Mouse (Mus musculus) left cerebral cortex, adult 8-10 months (tissue): ENCODE data around the gene Hist1h2be. TPM values are rescaled to one million over a fixed set of nuclear protein-coding genes. Genes with fewer than 3 reads are reported as not detected.
A peak's percentile ranks its signal among the peaks of the same experiment; 100 is the strongest.
"Not testable (repeated sequence)": the region's sequence is repeated elsewhere in the genome, so short reads cannot be mapped to it uniquely, and the experiment has no call there.

Experiments used
- DNase-seq, 2 experiments: peaks; one replicate each; pipeline ENCODE4 v3.0.0; 2022; ENCODE audit warnings: low spot score in 2 of 2
- total RNA-seq, 4 experiments: library from RNA; stranded (reverse); gene quantifications; 2 replicates each; pipeline ENCODE4 v1.2.4; 2022

The Hist1h2be gene
- total RNA-seq, 4 experiments from 2014 or later = 5.5 to 9.6 (median 7.2) TPM

- DNase-seq = peak; percentile 88 to 91
These were observed 69.6 kb downstream of the Hist1h2be start, which contains the start of gene Hist1h4f for GRCm38 (mm10) chr13:23551146-23551834. TSS of gene Hist1h4f (minus strand) at chr13:23551648.

- no peak for DNase-seq
These were observed 70.2 kb downstream of the Hist1h2be start for GRCm38 (mm10) chr13:23550761-23551145.

GRCm38 (mm10) chr13:23546694-23547093, 74.2 kb downstream of the Hist1h2be start:
- DNase-seq = no peak

GRCm38 (mm10) chr13:23544787-23545120, 76.2 kb downstream of the Hist1h2be start:
- not testable (repeated sequence) for DNase-seq

- DNase-seq = peak in 1 of 2 experiments; percentile 63
These were observed 76.7 kb downstream of the Hist1h2be start, which contains the start of gene Hist1h3f for GRCm38 (mm10) chr13:23543965-23544786. TSS of gene Hist1h3f (plus strand) at chr13:23544052.

- peak in 1 of 2 experiments; percentile 85 for DNase-seq
These were observed 77.8 kb downstream of the Hist1h2be start, which contains the start of gene Hist1h2bh for GRCm38 (mm10) chr13:23542999-23543607. TSS of gene Hist1h2bh (minus strand) at chr13:23543392.

GRCm38 (mm10) chr13:23542225-23542980, 78.5 kb downstream of the Hist1h2be start:
- DNase-seq = not testable (repeated sequence)

GRCm38 (mm10) chr13:23541497-23541896, 79.4 kb downstream of the Hist1h2be start:
- no peak for DNase-seq

- DNase-seq = not testable (repeated sequence)
These were observed 81.1 kb downstream of the Hist1h2be start for GRCm38 (mm10) chr13:23539821-23540220.

- DNase-seq = no peak
These were observed 82.7 kb downstream of the Hist1h2be start for GRCm38 (mm10) chr13:23538249-23538648.

- DNase-seq = no peak
These were observed 83.8 kb downstream of the Hist1h2be start for GRCm38 (mm10) chr13:23537006-23537710.

- DNase-seq = no peak
These were observed 84.7 kb downstream of the Hist1h2be start for GRCm38 (mm10) chr13:23536076-23536822.

GRCm38 (mm10) chr13:23535137-23536075, 85.5 kb downstream of the Hist1h2be start, which contains the start of gene Hist1h3g:
TSS of gene Hist1h3g (plus strand) at chr13:23535422.
- peak; percentile 75 to 92 for DNase-seq

- peak in 1 of 2 experiments; percentile 35 for DNase-seq
These were observed 86.4 kb downstream of the Hist1h2be start for GRCm38 (mm10) chr13:23534368-23535131.
